Mouse (Mus musculus) olfactory bulb, adult 2 months (tissue): ENCODE results near the gene Cfdp1.

ENCODE experiments used
- CTCF ChIP-seq: fragments of 200-500 bp; IDR thresholded peaks from 2 replicates; pipeline ENCODE4 v1.5.1; 2012; ENCODE audit warnings: low read depth, mild to moderate bottlenecking, low read length, moderate library complexity; ENCODE audit not compliant: insufficient read depth
- POLR2A ChIP-seq: fragments of 200-500 bp; IDR thresholded peaks from 2 replicates; pipeline ENCODE4 v1.6.1; 2012; ENCODE audit warnings: mild to moderate bottlenecking, low read depth, low read length, moderate library complexity; ENCODE audit not compliant: insufficient read depth

DNA sequence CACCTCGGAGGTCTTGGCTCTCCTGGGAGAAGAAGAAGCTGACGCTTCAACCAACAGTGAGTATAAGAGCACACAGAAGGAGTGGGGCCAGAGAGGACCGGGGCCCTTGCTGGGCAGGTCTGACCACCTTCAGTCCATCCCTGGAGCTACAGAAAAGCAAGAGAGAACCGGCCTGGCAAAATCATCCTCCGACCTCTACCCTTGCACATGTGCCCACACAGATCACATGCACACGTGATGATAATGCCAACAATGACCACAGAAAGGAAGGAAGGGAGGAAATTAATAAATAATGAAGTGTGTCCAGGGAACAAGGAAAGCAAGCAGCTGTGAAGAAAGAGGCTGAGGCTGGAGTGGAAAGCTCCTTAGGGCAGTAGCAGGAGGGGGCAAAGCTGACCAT is 115.2 kb downstream of the Cfdp1 start:
- TF ChIP-seq CTCF (no peak), POLR2A (no peak)
